Mouse (Mus musculus): ENCODE data around the gene Nrxn1. TPM values are rescaled to one million over a fixed set of nuclear protein-coding genes. Genes with fewer than 3 reads are reported as not detected.

Nrxn1 gene
- 13.6 and 15.1 TPM in 2 replicates for total RNA-seq (2021)
- long read RNA-seq: 0 reads

DNA sequence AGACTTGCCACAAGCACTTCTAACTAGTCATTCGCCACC lies at the start of gene Nrxn1:
Gene Nrxn1, minus strand, starts transcription at position 30 of the 39 bp plus-strand sequence.
- no peak for DNase-seq

- DNase-seq: no peak
These were observed 44.0 kb upstream of the Nrxn1 start for GRCm38 (mm10) chr17:91136859-91137258.

- no peak for DNase-seq
These were observed 20.2 kb upstream of the Nrxn1 start for GRCm38 (mm10) chr17:91112880-91113628.

DNA sequence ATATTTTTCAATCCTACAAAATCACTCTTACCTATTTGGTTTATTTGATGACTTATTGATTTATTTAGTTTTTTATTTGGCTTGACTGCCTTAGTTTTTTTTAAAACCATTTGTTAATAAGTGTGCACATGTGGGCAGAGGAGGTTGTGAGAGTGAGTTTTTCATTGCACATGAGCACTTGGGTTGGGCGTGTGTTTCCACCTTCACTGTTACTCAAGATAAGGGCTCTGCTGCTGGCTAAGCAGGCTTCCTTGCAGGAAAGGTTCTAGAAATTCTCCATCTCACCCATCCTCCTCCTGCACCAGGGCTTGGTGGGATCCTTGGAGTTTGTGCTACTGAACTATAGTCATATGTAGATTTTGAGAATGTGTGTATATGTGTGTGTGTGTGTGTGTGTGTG lies 19.2 kb upstream of the Nrxn1 start:
- DNase-seq: no peak

- DNase-seq: no peak
These were observed 407 bp upstream of the Nrxn1 start for GRCm38 (mm10) chr17:91093081-91093875.

DNA sequence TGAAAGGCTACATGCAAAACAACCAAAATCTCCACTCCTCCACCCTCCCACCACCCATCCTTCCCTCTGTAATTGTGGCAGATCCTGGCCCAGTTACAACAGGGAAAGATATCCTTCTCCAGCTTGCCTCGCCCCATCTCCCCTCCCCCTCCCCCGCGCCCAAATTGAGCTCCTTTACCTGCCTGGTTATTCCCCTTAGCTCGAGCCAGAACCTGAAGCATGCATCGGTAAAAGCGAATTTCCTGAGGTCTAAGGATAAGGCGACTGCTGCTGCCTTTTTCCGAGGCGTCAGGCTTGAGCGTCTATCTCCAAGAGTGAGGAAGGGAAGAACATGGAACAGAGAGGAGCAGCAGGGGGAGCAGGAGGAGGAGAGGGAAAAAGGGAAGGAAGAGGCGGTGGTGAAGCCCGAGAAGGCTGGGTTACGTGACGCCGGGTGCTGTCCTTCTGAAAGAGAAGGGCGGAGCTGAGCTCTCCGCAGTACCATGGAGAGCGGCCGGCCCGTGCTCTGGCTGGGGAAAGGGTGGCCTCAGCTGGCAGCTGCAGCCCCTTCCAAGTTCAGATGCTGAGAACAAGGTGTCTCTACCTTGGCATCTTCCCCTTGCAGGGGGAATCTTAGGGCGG lies 340 bp downstream of the Nrxn1 start:
- peak; percentile 64 for DNase-seq

- no peak for DNase-seq
These were observed 2.2 kb downstream of the Nrxn1 start for GRCm38 (mm10) chr17:91090631-91091030.

GRCm38 (mm10) chr17:91088991-91089390 lies 3.9 kb downstream of the Nrxn1 start:
- no peak for DNase-seq

DNA sequence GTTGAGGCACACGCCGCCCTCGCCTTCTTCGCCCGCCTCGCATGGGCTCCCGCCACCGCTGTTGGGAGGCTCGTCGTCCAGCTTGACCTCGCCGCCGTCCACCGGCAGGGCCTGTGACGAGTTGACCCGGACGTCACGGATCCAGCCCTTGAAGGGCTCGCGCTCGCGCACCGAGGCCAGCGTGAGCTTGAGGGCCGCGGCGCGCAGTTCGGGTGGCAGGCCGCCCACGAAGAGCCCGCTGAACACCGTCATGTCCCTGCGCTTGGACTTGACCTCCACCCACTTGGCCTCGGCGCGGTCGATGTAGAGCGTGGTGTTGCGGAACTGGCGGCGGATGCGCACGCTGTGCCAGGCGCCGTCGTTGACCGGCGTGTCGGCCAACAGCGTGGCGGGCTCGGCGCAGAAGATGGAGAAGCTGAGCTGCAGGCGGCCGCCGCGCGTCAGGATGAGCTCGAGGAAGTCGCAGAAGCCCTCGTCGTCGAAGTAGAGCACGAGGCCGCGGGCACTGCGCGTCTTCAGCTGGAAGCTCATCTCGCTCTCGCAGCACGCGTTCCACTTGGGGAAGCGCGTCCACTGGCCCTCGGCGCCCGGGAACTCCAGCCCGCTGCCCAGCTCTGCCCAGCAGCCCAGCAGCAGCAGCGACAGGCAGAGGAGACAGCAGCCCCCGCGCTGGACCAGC lies 4.7 kb downstream of the Nrxn1 start:
- DNase-seq: no peak

DNA sequence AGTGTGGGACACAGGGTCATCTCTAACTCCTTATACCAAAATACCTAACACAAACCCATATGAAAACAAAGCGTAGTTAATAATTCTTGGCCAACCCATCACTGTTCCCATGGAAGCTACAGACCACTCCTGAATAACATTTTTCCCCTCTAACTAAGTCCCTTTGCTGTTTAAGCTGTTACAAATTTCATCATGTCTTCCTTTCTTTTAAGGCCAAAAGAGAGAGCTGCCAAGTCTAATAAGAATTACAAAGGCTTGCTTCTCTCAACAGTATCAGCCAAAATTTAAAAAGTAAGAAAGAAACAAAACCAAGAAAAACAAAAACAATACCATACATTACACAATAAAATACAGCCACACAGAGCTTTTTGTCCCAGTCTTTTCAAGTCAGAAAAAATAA lies 6.5 kb downstream of the Nrxn1 start:
- DNase-seq: no peak

DNA sequence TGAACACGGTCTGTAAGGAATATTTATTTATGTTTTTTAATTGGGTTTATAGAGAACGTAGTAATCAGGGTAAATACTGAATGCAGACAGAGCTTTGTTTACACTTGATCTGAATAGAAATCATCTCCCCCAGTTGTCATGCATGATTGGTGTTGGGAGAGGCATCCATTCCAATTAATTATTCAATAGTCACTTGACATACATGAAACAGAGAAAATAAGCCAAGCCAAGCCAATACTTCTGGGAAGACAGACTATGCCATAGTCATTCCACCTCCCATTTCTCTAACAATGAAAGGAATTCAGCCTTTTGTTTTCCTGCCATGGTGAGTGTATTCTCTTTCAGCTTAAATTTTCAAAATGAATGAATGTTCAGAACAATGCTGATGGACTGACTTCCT lies 7.5 kb downstream of the Nrxn1 start:
- DNase-seq: no peak

- DNase-seq: no peak
These were observed 13.8 kb downstream of the Nrxn1 start for GRCm38 (mm10) chr17:91079096-91079495.

DNA sequence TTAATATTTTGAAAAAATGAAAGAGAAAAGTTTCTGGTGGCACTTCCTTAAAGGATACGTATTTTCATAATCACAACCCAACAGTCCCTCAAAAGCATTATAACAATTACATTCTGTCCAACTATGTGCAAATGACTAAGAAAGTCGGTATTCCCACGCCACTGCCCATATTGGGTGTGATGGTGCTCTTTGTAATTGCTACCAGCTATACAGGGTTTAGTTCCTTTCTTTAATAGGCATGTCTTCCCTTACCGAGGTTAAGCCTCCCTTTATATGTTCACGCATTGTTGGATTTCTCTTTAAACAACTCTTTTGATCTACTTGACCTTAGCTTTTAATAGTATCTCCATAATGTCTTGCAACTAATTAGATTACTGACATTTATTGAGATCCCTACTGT lies 18.1 kb downstream of the Nrxn1 start:
- DNase-seq: no peak

- DNase-seq: no peak
These were observed 59.4 kb downstream of the Nrxn1 start for GRCm38 (mm10) chr17:91033466-91033865.

DNA sequence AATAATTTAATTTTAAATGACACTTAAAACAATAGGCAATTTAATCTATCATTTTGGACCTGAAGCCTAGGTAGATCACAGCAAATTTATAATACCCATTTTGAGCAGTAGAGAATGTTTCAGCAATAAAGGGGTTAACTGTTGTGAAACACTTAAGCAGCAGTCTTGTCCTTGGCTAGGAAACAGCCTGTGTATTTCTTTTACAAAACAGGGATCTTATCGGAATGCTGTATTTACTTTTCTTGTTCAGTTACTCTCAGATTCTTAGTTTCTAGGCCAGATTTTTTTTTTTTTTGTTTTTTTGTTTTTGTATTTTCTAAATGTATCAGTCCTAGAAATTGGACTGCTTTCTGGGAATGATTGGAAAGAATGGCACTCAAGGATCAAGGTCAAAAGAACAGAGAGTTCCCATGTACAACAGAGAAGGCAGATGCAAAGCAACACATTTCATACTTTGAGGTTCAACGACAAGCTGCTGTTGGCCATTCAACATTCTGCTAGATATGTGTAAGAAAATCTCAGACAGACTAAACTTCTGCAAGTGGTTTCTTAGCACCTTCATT lies 67.7 kb downstream of the Nrxn1 start:
- DNase-seq: no peak

DNA sequence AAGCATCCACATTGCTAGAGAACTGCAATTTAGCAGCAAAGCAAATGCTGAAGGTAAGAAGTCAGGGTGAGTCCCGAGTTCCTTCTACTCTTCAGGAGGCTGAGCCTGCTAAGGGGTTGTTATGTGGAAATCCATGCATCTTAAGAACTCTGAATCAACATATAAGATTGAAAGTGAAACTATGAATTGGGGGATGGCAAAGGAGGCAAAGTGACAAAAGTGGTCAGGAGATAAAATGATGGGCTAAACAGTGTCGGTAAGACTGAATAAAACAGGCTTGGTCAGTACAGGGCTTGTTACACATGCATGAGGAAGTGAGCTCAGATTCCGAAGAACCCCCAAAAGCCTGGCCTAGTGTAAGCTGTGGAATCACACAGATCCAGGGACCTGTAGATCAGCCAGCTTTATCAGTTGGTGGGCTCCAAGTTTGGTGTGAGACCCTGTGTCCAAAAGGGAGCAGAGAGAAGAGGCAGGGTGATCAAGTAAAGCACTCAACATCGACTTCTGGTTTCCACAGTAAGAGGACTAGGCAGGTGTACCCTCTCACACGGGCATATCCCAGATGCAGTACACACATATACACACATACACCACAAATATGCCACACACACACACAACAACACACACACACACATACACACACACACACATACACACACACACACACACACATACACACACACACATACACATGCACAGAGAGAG lies 85.3 kb downstream of the Nrxn1 start:
- DNase-seq: no peak

GRCm38 (mm10) chr17:91000389-91000788 lies 92.5 kb downstream of the Nrxn1 start:
- no peak for DNase-seq

GRCm38 (mm10) chr17:90999667-91000154 lies 93.2 kb downstream of the Nrxn1 start:
- DNase-seq: no peak

DNA sequence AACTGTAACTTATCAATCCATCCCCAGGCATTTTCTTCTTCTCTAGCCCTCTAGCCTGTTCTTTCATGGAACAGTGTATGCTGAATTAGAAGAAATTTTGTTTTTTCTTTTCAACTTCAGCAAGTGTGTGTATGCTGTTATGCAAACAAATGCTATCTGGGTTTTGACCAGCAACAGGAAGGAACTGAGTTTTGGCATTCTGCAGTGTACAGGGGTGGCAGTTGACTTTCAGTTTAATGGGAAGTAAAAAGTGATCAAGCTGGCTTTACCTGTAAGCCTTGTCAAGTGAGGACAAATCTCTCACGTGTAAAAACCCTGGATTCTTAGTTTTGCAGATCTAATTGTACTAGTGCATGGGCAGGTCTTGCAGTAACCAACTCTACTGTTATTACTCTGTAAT lies 95.2 kb downstream of the Nrxn1 start:
- no peak for DNase-seq

DNA sequence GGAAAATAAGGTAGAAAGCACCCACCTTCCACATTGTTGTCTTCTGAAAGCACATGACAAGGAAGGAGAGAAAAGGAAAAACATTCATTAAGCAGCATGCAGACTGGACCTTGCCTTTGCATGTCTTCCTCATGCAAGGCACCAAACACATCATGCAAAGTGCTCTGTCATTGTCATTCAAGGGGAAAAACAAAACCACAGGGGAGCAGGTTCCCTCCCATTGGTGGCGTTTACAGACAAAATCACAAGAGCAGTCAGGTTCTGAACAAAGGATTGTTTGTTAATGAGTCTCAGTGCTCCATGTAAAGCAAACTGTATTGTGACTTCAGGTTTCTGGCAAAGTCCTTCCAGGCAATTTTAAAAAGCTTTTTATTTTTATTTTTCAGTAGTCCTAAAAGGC lies 97.4 kb downstream of the Nrxn1 start:
- no peak for DNase-seq

DNA sequence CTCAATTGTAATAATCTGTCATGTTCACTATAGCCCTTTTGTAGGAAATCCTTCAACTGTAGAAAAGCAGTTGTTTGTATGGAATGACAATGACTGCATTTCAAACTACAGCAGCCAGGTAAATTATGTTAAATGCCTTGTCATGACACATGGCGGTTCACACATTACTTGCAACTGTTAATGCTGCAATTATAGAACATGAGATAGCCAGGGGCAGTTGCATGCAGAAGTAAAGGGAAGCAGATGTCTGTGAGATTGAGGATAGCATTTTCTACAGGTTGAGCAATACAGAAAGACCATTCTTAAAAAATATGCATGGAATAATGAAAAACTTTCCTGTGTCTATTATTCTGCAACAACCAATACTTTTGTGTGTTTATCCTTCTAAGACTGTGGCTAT lies 98.6 kb downstream of the Nrxn1 start:
- no peak for DNase-seq

DNA sequence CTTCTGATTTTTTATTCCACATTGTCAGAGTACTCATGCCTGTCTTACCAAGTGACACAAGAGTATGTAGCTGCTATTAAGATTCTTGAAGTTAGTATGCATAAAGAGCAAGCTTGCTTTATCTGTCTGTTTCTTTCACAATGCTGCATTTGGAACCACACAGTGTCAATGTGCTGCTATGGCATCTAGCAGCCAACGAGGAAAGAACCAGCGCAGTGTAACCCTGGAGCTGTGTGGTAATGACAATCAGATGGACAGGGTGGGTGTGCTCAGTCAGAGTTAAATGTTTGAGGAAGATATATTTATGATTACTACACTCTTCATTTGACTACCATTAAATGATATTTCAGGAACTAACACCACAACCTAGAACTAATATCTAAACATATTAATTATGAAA lies 102.1 kb downstream of the Nrxn1 start:
- no peak for DNase-seq
